Mouse (Mus musculus): ENCODE results near the gene Cdh23.

Cdh23 gene

GRCm38 (mm10) chr10:60394936-60395335 is 301.4 kb downstream of the Cdh23 start:
- DNase-seq = no peak

DNA sequence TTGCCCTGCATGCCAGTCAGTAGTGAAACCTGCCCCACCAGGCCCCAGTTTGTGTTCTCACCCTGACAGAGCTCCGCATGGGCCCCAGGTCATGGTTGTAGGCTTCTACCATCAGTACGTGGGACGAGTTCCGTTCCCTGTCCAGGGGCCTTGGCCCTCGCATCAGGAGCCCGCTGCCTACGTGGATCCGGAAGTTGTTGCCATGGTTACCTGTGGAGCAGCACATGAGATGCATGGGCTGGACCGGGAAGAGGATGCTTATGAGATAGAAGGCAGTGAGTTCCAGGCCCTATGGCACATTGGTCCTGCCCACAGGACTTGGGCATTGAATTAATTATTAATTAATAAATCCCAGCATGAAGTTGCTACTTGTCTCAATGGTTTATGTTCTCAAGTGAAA is 304.6 kb downstream of the Cdh23 start:
- DNase-seq = no peak

DNA sequence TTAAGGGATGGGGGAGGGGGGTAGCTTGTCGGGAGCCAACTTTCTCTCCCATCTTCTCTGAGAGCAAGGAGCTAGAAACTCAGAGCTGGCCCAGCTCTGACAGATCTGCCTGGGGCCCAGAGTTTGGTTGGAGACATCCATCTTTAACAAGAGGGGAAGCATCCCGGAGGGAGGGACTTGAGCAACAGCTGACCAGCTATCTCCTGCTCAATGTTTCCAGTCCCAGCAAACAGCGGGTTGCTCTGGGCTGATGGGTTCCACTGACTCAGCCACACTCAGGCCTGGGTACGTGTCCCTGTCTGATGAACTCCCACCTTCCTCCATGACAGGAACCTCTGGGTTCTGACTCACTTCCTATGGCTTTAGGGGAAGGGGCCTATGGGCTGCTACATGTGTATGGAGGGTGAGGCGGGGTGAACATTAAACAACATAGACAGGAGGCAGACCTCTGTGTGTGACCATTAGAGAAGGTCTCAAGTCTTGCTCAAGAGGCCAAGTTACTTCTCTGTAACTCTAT is 305.3 kb downstream of the Cdh23 start:
- DNase-seq = no peak

DNA sequence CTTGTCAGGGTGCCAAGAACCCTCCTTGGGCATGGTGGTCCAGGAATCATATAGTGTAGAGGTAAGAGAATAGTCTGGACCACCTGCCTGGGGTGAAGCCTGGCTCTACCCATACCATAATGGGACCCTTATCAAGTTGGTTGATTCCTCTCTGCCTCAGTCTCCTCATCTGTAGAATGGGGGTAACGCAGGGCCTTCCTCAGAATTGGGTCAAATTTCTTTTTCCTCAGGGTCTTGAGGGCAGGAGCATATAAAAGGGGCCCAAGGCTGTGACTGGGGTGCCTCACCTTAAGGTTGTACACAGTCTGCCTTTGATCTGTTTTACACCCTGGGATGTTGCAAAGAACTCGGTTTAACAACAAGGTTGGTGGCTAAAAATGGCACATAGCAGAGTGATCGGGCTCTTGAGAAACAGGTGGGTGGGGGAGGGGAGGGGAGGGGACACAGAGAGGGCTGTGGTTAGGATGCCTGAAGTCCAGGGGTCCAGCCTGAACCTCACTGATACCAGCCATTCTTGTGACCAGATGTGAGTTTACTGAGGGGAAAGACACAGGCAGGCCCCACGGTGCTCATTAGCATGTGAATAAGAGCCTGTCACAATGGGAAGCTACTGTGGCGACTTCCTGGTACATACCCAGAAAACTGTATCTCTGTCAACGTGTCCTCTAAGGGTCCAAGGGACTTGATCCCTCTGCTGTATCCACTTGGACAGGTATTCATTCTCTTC is 305.9 kb downstream of the Cdh23 start:
- no peak for DNase-seq

DNA sequence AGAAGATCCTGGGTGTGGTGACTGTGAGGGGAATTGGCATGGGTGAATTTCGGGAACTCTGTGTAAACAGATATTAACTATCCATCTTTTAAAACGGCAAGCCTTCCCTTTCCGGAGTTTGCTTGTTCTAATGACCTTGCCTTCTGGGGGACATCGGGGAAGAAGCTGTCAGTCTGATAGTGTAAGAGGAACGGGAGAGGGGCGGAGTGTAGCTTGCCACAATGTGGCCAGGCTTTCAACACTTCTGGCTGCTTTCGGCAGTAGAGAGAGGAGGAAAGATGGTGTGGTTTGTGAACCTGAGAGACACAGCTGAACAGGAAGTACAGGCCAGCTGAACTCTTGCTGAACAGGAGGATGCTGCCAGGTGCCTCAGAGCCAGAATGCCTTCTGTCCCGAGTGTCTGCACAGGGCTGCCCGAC is 306.8 kb downstream of the Cdh23 start:
- no peak for DNase-seq

DNA sequence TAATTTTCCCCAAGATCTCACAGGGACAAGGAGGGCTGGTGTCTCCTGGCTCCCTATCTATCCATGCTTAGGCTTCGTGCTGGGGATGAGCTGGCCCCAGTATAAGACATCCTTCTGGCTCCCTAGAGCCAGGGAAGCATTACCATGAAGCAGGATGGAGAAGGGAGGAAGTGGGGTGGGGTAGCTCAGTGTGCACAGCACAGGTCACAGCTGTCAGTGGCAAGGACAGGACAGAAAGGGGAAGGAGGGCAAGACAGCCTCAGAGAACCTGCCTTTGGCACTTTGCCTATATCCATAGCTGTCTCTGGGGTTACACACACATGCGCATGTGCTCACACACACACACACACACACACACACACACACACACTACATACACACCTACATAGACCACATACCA is 308.0 kb downstream of the Cdh23 start:
- no peak for DNase-seq

- DNase-seq = no peak
Observed at GRCm38 (mm10) chr10:60381142-60381925, 315.0 kb downstream of the Cdh23 start.

GRCm38 (mm10) chr10:60380229-60380628 is 316.1 kb downstream of the Cdh23 start:
- no peak for DNase-seq

- no peak for DNase-seq
Observed at GRCm38 (mm10) chr10:60379419-60379957, 316.8 kb downstream of the Cdh23 start.

DNA sequence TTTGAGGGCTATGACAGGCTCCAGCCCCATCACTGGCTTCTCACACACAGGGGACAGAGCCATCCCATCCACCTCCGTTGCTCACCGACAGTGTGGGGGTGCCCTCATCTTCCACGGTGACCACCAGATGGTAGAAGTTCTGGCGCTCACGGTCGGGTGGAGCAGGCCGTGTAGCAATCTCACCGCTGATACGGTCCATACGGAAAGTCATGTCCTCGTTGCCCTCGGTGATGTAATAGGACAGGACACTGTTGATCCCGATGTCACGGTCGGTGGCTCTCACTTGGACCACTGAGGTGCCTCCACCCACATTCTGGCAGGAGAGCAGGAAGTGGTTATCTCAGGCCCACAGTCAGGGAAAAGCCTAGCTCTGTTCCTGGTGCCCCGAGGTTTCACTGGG is 319.6 kb downstream of the Cdh23 start:
- no peak for DNase-seq

DNA sequence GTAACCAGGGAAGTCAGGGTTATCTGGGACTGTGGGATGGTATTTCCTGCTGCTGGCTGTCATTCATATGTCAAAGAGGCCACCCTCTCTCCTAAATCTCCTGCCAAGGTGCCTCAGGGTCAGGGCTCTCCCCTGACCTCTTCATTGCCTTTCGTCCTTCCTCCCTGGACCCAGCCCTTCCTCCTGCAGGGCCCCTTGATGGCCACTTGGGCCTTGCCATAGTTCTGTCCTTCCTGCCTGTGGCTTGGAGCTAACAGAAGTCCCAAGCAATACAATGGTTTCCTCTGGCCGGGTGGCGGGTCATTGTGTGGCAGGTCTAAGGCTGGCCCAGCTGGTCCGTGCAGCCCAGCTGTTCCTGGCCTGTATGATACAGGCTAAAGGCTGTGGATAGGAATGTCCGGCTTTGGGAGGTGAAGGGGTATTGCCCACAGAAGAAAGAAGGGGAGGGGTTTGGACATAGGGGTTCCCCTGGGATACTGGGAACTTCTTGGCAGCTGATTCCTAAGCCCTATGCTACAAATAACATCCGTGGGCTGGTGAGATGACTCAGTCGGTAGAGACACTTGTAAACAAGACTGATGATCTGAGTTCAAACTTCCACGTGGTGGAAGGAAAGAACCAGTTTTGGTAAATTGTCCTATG is 322.2 kb downstream of the Cdh23 start:
- no peak for DNase-seq

GRCm38 (mm10) chr10:60373543-60373936 is 322.8 kb downstream of the Cdh23 start:
- DNase-seq = no peak

DNA sequence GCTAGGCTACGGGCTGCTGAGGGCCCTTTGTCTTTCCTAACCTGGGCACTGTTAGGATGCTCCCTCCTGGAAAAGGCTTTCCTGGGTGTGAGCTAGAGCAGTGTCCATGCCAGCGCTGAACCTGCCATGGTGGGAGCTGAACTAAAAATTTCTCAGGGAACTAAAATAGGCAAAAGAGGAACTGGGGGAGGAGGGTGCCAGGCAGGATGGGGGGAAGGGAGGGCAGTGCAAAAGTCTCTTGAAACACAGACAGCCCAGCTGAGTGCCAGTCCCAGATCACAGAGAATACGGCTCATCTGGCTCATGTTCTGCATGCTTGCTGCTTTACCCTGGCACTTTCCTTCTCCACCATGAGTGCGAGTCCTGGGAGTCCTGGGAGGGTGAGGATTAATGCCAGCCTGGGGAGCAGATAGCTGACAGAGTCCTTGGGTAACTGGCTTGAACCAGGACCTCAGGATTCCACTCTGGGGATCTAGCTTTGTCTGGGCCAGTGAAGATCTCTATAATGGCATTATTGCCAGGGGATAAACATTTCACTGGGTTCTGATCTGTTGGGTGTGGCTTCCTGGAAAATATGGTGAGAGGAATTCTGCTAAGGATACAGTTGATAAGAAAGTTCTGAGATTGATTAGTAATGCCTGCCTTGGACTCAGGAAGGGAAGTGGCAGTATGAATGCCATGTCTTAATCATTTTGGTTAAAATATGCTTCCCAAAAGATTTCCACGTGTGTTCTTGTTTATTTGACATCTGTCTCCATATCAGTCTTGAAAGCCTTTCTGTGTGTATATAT is 324.5 kb downstream of the Cdh23 start:
- no peak for DNase-seq

DNA sequence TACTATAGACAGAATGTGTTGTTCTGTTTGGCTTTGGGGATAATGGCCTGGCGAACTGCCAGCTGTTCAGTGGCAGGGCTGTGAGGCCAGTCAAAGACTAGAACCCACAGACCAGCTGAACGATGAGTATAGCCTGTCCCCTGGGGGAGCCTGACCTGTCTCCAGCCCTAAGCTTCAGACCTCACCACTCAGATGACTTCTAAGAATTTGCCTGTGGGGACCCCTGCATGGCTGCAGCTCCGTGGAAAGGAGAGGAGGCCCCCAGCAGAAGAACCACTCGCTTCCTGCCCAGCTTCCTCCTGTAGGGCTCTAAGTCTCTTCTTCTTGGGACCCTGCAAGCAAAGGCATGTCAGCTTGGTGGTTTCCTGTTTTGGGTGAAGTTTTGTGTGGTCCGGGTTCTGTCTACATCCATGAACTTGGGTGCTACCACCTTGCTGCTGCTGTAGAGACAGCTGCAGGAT is 325.7 kb downstream of the Cdh23 start:
- DNase-seq = peak in 1 of 2 experiments; percentile 46

GRCm38 (mm10) chr10:60370098-60370497 is 326.2 kb downstream of the Cdh23 start:
- peak; percentile 60 to 71 for DNase-seq

GRCm38 (mm10) chr10:60369405-60369804 is 326.9 kb downstream of the Cdh23 start:
- DNase-seq = no peak

DNA sequence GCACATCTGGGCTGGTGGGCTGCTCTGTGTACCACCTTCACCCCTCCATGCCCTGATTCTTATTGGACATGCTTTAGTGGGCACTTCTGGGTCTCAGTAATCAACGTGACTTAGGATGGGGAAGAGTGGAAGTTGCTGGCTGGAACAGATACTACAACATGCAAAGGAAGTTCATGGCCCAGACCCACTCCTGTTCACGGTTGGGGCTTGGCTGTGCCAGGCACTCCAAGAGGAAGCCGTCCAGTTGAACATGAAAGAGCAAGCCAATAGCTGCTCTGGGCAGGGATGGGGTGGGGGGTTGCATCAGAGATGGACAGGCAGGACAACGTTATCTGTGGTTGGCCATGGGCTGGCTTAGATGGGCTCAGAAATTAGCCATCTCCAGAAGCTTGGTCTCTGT is 328.4 kb downstream of the Cdh23 start:
- no peak for DNase-seq

- no peak for DNase-seq
Observed at GRCm38 (mm10) chr10:60367145-60367544, 329.1 kb downstream of the Cdh23 start.

DNA sequence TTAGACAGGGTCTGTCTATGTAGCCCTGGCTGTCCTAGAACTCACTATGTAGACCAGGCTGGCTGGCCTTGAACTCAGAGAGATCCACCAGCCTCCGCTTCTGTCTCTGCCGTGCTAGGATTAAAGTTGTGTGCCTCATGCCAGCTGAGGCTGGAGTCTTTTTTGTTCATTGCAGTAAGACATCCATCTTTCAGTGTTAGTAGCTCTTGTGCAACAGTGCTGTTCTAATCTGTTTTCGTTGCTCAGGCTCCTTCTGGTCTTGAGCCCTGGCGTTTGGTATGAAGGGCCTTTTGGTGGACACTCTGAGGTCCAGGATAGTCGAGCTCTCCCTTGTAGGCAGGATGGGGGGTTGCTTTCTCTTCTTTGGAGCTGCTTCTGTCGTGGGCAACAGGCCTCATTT is 332.9 kb downstream of the Cdh23 start:
- DNase-seq = no peak

DNA sequence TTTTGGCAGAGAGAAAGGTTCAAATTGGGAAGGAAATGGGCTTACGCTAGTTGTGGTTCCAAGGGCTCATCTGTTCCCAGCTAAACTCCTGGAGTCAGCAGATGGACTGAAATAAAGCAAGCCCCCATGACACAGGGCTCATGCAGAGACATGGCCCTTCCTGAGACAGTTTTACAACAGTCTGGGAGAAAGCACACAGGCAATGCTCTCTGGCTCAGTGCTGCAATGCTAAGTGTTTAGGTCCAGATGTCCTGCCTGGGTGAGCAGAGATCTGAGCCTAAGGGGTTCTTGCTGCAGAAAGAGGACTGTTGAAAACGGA is 334.0 kb downstream of the Cdh23 start:
- DNase-seq = no peak

- no peak for DNase-seq
Observed at GRCm38 (mm10) chr10:60361615-60362309, 334.5 kb downstream of the Cdh23 start.

DNA sequence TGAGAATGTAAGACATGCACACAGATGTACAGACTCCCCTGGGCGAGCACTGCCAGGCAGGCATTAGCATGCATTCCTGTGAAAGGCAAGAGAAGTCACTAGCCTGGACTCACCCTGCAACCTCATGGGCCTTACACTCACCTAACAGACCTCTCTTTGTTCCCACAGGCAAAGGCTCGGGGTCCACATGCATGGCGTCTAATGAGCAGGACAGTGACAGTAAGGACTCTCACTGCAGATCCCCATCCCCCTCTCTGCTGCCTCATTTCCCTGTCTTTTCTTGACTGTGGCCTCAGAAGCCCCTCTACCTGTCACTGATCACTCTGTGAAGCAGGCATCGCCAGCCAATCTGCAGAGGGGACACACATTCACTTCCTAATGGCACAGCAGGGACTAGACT is 337.5 kb downstream of the Cdh23 start:
- DNase-seq = no peak
